Mouse (Mus musculus) small intestine, adult 10 weeks (tissue): Measurements from ENCODE around the gene Pdia5. TPM values are rescaled to one million over a fixed set of nuclear protein-coding genes. Genes with fewer than 3 reads are reported as not detected.

Source experiments
- polyA plus RNA-seq: library from polyadenylated mRNA; stranded (reverse); fragments of 350-450 nt; fragmentation: Illumina TruSeq; extraction: RNeasy Lipid Tissue Mini Kit (QIAGEN cat#74804); gene quantifications from one replicate; pipeline ENCODE4 v1.2.3, GENCODE M21; 2014; ENCODE audit warnings: low replicate concordance

The Pdia5 gene
- 1.0 TPM for polyA plus RNA-seq

GRCm38 (mm10) chr16:35490231-35491070 lies at the start of gene Pdia5:
Gene Pdia5 (minus strand): TSS chr16:35490873.

GRCm38 (mm10) chr16:35363150-35364062 lies 127.3 kb downstream of the Pdia5 start, which contains the start of gene Sec22a:
Gene Sec22a (minus strand): TSS chr16:35363918.

Other genes starting within 250 kb of the Pdia5 start
- gene Sec22a, start 127.0 kb downstream of the Pdia5 start, polyA plus RNA-seq, result 75.6 TPM
- gene Sema5b, start 50.3 kb upstream of the Pdia5 start, polyA plus RNA-seq, result not detected